Mouse (Mus musculus): Measurements from ENCODE around the gene Gm28269.

Gm28269 gene

DNA sequence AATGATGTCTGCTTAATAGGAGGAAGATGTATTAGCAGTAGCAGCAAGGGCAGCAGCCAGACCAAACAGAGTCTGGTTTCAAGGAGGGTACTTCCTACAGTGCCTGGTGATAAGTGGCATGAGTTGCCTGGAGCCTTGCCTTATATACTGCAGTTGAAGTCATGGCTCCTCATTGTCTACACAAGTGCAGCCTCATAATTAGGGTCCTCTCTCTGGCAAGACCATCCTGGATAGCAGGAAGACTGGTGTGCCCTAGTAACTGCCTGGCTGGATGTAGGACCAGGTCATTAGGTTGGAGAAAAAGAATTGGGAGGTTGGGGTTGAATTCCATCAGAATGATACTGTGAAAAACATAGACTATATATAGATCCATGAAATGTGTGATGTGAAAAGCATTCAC lies at the start of gene Gm28269:
TSS of gene Gm28269 (minus strand) at position 101 of the 400 bp plus-strand sequence.

DNA sequence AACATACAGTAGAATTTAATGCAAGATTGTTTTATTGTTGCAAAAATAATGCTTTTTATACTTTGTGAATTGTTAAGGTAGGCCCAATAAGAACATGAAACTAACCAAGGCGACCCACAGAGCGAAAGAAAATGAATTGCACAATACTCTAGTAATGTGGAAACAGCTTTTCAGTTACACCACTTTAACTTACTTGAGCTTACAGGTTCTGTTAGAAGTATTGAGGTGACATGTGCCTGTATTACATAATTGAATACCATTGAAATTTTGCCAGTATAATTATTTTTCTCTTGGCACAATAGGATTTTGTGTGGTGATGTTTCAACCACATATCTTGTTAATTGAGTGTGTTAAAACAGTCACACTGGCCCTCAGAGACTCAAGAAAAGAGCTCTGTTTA lies 28.0 kb downstream of the Gm28269 start:
- 93% methylated on average over 2 of the region's 2 CpGs for WGBS

DNA sequence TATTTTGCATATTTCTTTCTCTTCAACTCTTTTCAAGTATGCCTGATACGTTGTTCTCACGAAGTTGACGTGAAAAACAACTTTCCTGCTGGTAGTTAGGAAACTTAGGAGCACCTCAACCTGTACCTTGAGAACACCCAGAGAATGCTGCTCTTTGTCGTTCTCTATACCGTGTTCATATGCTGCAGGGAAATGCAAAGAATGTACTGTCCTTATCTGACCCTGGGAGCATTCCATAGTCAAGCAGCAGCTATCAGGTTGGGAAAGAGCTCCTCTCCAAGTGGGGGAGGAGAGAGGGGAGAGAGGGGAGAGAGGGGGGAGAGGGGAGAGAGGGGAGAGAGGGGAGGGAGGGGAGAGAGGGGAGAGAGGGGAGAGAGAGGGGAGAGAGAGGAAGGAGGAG lies 29.6 kb downstream of the Gm28269 start:
- 72% methylated on average over 5 of the region's 5 CpGs for WGBS

DNA sequence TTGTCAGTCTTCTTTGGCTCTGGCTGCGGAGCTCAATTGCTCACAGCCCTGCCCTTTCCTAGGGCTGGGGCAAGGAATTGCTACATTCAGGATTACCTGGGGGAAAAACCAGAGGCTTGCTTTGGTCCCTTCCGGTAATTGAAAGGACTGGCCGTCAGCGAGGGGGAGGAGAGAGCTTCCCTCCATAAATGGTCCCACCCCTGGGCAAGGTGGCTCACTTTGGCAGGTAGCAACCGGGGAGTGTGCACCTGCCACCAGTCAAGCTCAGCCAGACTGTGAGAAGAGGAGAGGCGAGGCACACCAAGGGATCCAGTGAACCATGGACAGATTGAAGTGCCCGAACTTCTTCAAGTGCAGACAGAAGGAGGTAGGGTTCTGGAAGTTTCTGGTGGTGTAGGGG lies 30.1 kb downstream of the Gm28269 start, which contains the start of gene Slc6a14:
TSS of gene Slc6a14 (plus strand) at position 68 of the 400 bp plus-strand sequence.
- 74% methylated on average over 7 of the region's 7 CpGs for WGBS

DNA sequence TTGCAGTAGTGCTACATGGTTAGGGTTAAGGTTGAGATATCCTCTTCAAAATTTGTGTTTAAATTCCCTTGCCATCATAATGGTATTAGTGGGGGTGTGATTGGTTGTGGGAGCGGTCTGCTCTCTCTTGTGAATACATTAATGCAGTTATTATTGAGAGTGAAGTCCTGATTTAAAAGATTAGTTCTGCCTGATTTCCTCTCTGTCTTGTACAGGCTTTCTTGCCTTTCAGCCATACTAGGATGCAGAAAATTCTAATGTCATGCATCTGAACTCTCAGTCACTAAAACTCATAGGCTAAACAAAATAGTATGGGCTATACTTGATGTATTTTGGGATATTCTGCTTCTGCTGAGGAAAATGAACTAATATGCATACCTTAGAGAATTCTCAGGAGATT lies 40.4 kb downstream of the Gm28269 start:
- 82% methylated on average over 1 of the region's 1 CpGs for WGBS

DNA sequence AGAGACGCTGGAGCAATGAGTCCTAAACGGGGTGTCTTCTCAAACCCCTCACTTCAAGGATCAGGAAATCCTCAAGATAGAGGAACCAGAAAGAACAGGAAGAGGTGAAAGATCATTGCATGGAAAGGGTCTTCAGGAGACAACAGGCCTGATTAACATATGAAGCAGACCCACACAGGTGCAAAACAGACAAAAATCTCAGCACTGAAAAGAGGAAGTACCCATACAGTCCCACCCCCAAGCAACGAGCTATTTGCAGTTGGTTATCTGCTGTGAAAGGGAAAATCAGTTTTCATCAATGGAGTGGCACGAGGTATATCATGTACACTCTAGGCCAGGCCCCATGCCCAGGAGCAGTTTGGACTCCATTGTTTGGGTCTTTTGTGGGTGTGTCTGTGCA lies 43.3 kb downstream of the Gm28269 start:
- WGBS, result 84% methylated on average over 4 of the region's 4 CpGs

DNA sequence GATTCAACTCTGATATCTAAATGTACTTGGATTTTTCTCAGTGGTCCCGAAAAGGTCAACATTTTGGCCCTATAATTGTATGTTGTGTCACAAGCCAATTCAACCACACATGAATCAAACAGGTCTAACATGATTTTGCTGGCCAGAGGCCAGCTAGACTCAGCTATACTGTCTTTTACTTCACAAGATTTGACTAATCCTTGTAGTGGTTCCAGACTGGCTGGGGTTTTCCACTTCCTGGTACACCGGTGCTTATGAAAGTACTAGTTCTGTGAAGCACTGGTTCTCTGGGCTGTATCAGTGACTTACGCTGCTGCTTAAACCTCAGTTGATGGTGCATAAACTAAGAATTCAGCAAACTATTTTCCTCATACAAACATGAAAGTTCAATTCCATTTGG lies 49.2 kb downstream of the Gm28269 start:
- WGBS, result 89% methylated on average over 3 of the region's 3 CpGs

DNA sequence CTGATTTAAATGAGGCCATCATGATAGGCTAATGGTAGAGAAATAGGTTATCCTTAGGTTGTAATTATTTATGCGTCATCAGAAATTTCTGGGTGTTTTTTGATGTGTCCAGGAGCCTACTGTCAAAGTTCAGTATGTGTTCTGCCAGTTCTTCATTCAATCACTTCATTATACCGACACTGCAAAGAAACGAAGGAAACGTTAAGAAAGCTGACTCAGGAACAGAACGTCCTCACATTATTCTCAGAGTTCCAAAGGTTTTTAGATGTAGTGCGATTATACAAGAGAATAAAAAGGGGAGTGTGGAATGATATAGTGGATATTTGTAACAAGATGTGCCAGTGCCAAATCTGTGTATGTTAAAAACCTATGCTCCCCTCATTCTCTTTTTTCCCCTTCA lies 49.7 kb downstream of the Gm28269 start:
- 60% methylated on average over 6 of the region's 6 CpGs for WGBS

All from cerebral cortex, adult 2 months (tissue).